Mouse (Mus musculus): ENCODE results near the gene Tnfsf9. TPM values are rescaled to one million over a fixed set of nuclear protein-coding genes. Genes with fewer than 3 reads are reported as not detected.

Gene Tnfsf9
- polyA plus RNA-seq, 1 experiment: 7.0 TPM

GRCm38 (mm10) chr17:57078336-57078735 lies 26.8 kb upstream of the Tnfsf9 start, which contains the start of gene Dennd1c:
Gene Dennd1c, minus strand, starts transcription at chr17:57078514.
- H3ac ChIP-seq (ENCODE audit: control insufficient read depth, insufficient read length): no peak within 1 kb of the TSS
- no peak for TF ChIP-seq TCF3 (IDR thresholded peaks at IDR 0.05; ENCODE audit: insufficient read length, low read depth)
- no peak for TF ChIP-seq REST (IDR thresholded peaks at IDR 0.05; ENCODE audit: insufficient read depth, insufficient read length)
- TF ChIP-seq SRF (IDR thresholded peaks at IDR 0.05; ENCODE audit: control insufficient read depth, insufficient read length, low read depth): no peak
- TF ChIP-seq MAX (IDR thresholded peaks at IDR 0.05; ENCODE audit: low read depth): no peak
- TF ChIP-seq MYOG (IDR thresholded peaks at IDR 0.05; ENCODE audit: control insufficient read depth in 1 of 3, insufficient read depth in 1 of 3, insufficient read length in 2 of 3, low read depth in 2 of 3): no peak
- TF ChIP-seq E2F4 (IDR thresholded peaks at IDR 0.05; ENCODE audit: insufficient read depth): no peak
- no peak for TF ChIP-seq POLR2A (IDR thresholded peaks at IDR 0.05; ENCODE audit: insufficient read length, low read depth)
- no peak for TF ChIP-seq TCF12 (IDR thresholded peaks at IDR 0.05; ENCODE audit: insufficient read depth, poor library complexity, severe bottlenecking)
- TF ChIP-seq MYOD1 (IDR thresholded peaks at IDR 0.05; ENCODE audit: control insufficient read depth in 1 of 3, insufficient read length in 2 of 3, low read depth in 2 of 3): no peak
- no peak for TF ChIP-seq USF1 (IDR thresholded peaks at IDR 0.05; ENCODE audit: low read depth)
- TF ChIP-seq CEBPB (IDR thresholded peaks at IDR 0.05; ENCODE audit: insufficient read depth, poor library complexity, severe bottlenecking): no peak
- no peak for TF ChIP-seq POLR2AphosphoS2 (IDR thresholded peaks at IDR 0.05; ENCODE audit: insufficient read length, low read depth)
- H3K36me3 ChIP-seq (ENCODE audit: control insufficient read depth, insufficient read depth): no peaks in the 10 kb centered on the region
- no peaks in the 10 kb centered on the region for H3K79me2 ChIP-seq (ENCODE audit: control insufficient read depth, insufficient read depth)
- H3K4me2 ChIP-seq (ENCODE audit: low read depth): no peak within 1 kb of the TSS
- no peak within 1 kb of the TSS for H3K4me3 ChIP-seq
- peaks cover 38% of the 10 kb centered on the region for H3K27me3 ChIP-seq (ENCODE audit: control insufficient read depth, insufficient read depth, insufficient read length)

GRCm38 (mm10) chr17:57079919-57080318 lies 25.2 kb upstream of the Tnfsf9 start:
- peaks cover 42% of the 10 kb centered on the region for H3K27me3 ChIP-seq (ENCODE audit: control insufficient read depth, insufficient read depth, insufficient read length)
- H3ac ChIP-seq (ENCODE audit: control insufficient read depth, insufficient read length): no peak overlapping the region
- H3K79me2 ChIP-seq (ENCODE audit: control insufficient read depth, insufficient read depth): no peaks in the 10 kb centered on the region
- no peak overlapping the region for H3K4me3 ChIP-seq
- H3K4me2 ChIP-seq (ENCODE audit: low read depth): no peak overlapping the region
- no peaks in the 10 kb centered on the region for H3K36me3 ChIP-seq (ENCODE audit: control insufficient read depth, insufficient read depth)
- TF ChIP-seq USF1 (IDR thresholded peaks at IDR 0.05; ENCODE audit: low read depth): no peak
- TF ChIP-seq MAX (IDR thresholded peaks at IDR 0.05; ENCODE audit: low read depth): no peak
- TF ChIP-seq POLR2AphosphoS2 (IDR thresholded peaks at IDR 0.05; ENCODE audit: insufficient read length, low read depth): no peak
- no peak for TF ChIP-seq MYOG (IDR thresholded peaks at IDR 0.05; ENCODE audit: control insufficient read depth in 1 of 3, insufficient read depth in 1 of 3, insufficient read length in 2 of 3, low read depth in 2 of 3)
- no peak for TF ChIP-seq REST (IDR thresholded peaks at IDR 0.05; ENCODE audit: insufficient read depth, insufficient read length)
- no peak for TF ChIP-seq E2F4 (IDR thresholded peaks at IDR 0.05; ENCODE audit: insufficient read depth)
- no peak for TF ChIP-seq SRF (IDR thresholded peaks at IDR 0.05; ENCODE audit: control insufficient read depth, insufficient read length, low read depth)
- no peak for TF ChIP-seq MYOD1 (IDR thresholded peaks at IDR 0.05; ENCODE audit: control insufficient read depth in 1 of 3, insufficient read length in 2 of 3, low read depth in 2 of 3)
- TF ChIP-seq TCF3 (IDR thresholded peaks at IDR 0.05; ENCODE audit: insufficient read length, low read depth): no peak
- TF ChIP-seq POLR2A (IDR thresholded peaks at IDR 0.05; ENCODE audit: insufficient read length, low read depth): no peak
- TF ChIP-seq CEBPB (IDR thresholded peaks at IDR 0.05; ENCODE audit: insufficient read depth, poor library complexity, severe bottlenecking): no peak
- no peak for TF ChIP-seq TCF12 (IDR thresholded peaks at IDR 0.05; ENCODE audit: insufficient read depth, poor library complexity, severe bottlenecking)

GRCm38 (mm10) chr17:57081234-57081842 lies 23.8 kb upstream of the Tnfsf9 start:
- H3ac ChIP-seq (ENCODE audit: control insufficient read depth, insufficient read length): no peak overlapping the region

DNA sequence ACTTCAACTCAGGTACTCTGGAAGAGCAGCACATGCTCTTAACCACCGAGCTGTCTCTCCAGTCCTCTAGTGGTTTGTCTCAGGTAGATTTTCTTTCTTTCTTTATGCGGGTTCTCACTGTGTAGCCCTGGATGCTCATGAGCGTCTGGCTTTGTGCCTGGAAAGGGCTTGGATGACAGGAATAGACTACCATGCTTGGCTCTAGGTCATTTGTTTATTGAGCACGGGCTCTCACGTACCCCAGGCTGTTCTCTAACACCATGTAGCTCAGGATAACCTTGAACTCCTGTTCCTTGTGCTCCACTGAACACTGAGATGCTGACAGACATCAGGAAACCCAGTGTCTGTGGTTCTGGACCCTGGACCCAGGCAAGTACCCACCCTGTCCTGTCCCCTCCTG lies 22.6 kb upstream of the Tnfsf9 start:
- H3ac ChIP-seq (ENCODE audit: control insufficient read depth, insufficient read length): no peak overlapping the region
- no peaks in the 10 kb centered on the region for H3K79me2 ChIP-seq (ENCODE audit: control insufficient read depth, insufficient read depth)
- H3K4me2 ChIP-seq (ENCODE audit: low read depth): no peak overlapping the region
- H3K36me3 ChIP-seq (ENCODE audit: control insufficient read depth, insufficient read depth): no peaks in the 10 kb centered on the region
- TF ChIP-seq MYOD1 (IDR thresholded peaks at IDR 0.05; ENCODE audit: control insufficient read depth in 1 of 3, insufficient read length in 2 of 3, low read depth in 2 of 3): no peak
- no peak for TF ChIP-seq E2F4 (IDR thresholded peaks at IDR 0.05; ENCODE audit: insufficient read depth)
- no peak for TF ChIP-seq MYOG (IDR thresholded peaks at IDR 0.05; ENCODE audit: control insufficient read depth in 1 of 3, insufficient read depth in 1 of 3, insufficient read length in 2 of 3, low read depth in 2 of 3)
- TF ChIP-seq POLR2A (IDR thresholded peaks at IDR 0.05; ENCODE audit: insufficient read length, low read depth): no peak
- no peak for TF ChIP-seq TCF12 (IDR thresholded peaks at IDR 0.05; ENCODE audit: insufficient read depth, poor library complexity, severe bottlenecking)
- no peak for TF ChIP-seq USF1 (IDR thresholded peaks at IDR 0.05; ENCODE audit: low read depth)
- TF ChIP-seq POLR2AphosphoS2 (IDR thresholded peaks at IDR 0.05; ENCODE audit: insufficient read length, low read depth): no peak
- no peak overlapping the region for H3K4me3 ChIP-seq
- H3K27me3 ChIP-seq (ENCODE audit: control insufficient read depth, insufficient read depth, insufficient read length): peaks cover 39% of the 10 kb centered on the region

More at GRCm38 (mm10) chr17:57081234-57081842, 23.8 kb upstream of the Tnfsf9 start:
- no peak overlapping the region for H3K4me2 ChIP-seq (ENCODE audit: low read depth)
- H3K79me2 ChIP-seq (ENCODE audit: control insufficient read depth, insufficient read depth): no peaks in the 10 kb centered on the region
- H3K4me3 ChIP-seq: no peak overlapping the region
- peaks cover 38% of the 10 kb centered on the region for H3K27me3 ChIP-seq (ENCODE audit: control insufficient read depth, insufficient read depth, insufficient read length)
- TF ChIP-seq POLR2AphosphoS2 (IDR thresholded peaks at IDR 0.05; ENCODE audit: insufficient read length, low read depth): no peak
- no peak for TF ChIP-seq USF1 (IDR thresholded peaks at IDR 0.05; ENCODE audit: low read depth)
- TF ChIP-seq CEBPB (IDR thresholded peaks at IDR 0.05; ENCODE audit: insufficient read depth, poor library complexity, severe bottlenecking): no peak
- no peak for TF ChIP-seq MAX (IDR thresholded peaks at IDR 0.05; ENCODE audit: low read depth)
- no peak for TF ChIP-seq MYOD1 (IDR thresholded peaks at IDR 0.05; ENCODE audit: control insufficient read depth in 1 of 3, insufficient read length in 2 of 3, low read depth in 2 of 3)
- H3K36me3 ChIP-seq (ENCODE audit: control insufficient read depth, insufficient read depth): no peaks in the 10 kb centered on the region
